Mouse (Mus musculus) G1E-ER4 (cell line): Measurements from ENCODE around the gene Cc2d1b. TPM values are rescaled to one million over a fixed set of nuclear protein-coding genes. Genes with fewer than 3 reads are reported as not detected.

Experiments
- GATA1 ChIP-seq: IDR thresholded peaks from one replicate; pipeline ENCODE4 v1.8.0; 2012; ENCODE audit warnings: low read length, inconsistent platforms
- polyA plus RNA-seq: library from polyadenylated mRNA; stranded (reverse); fragments of >175 nt; gene quantifications from 2 replicates; pipeline ENCODE4 v1.2.3, GENCODE M21; 2012

The Cc2d1b gene
- polyA plus RNA-seq, 1 experiment, result 94.6 TPM

DNA sequence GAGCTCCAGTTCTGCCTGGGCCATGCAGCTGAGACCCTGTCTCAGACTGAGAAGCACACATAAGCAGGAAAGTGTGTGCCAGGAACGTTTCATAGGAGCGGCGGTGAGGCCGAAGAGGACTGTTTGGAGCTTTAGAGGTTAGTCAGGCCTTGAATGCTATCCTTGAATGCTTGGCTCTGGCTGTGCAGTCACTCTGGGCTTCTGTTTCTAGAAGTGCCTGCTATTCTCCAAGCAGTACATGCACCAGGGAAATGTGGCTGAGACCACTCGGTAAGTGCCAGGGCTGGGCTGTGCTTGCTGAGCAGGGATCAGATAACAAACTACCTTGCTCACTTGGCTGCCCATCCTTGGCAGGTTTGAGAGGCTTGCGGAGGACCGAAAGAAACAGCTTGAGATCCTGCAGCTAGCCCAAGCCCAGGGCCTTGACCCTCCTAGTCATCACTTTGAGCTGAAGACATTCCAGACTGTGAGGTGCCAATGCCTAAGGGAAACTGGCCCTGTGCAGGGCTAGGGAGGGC lies 9.7 kb downstream of the Cc2d1b start:
- no peak for TF ChIP-seq GATA1

GRCm38 (mm10) chr4:108630096-108630495 lies 10.4 kb downstream of the Cc2d1b start:
- TF ChIP-seq GATA1, result no peak

DNA sequence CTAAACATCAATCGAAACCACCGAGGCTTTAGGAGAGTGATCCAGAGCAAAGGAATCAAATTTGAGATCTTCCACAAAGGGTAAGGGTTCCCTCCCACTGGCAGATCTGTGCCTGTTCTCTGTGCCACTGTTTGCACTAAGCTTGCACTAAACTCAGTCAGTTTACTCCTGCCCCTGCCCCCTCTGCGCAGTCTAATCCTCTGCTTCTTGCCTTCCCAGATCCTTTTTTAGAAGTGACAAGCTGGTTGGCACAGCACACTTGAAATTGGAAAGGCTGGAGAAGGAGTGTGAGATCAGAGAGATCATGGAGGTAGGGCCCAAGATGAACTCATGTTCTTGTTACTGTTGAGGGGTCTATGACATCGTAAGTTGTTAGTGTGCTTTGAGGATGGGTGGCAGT lies 11.9 kb downstream of the Cc2d1b start:
- no peak for TF ChIP-seq GATA1

DNA sequence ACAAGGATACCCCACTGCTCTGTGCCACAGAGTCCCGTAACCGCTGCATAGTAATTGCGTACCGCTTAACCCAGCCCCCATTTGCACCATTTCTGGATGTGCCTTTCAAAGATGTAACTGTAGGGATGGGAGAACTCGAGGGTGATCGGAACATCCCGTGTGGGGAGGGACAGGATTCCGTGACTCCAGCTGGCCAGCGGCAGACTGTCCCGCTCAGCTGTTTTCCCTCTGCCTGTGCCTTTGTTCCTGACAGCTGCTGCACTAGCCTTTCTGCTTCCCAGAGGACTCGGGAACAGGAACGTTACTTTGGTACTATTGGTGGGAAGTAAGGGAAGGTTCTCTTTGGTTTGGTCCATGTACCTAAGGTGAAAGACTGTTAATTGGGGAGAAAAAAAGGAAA lies 14.0 kb downstream of the Cc2d1b start:
- no peak for TF ChIP-seq GATA1

GRCm38 (mm10) chr4:108634696-108635095 lies 15.0 kb downstream of the Cc2d1b start:
- no peak for TF ChIP-seq GATA1

DNA sequence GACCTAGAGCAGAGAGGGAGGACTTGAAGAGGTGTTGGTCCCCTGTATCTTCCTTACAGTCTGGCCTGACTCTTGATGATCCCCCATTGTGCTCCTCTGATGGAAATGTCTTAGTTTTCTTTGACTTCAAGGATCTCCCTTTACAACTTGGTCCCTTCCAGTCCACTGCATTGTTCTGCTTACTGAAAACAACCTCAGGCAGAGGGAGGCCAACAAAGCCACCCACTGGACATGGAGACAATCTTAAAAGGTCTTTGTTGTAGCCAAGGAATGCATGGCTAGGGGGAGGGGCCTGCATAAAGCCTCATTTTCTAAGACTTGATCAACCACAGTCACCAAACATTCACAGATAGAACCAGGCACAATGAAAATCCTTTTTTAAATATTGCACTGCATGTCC lies 15.4 kb downstream of the Cc2d1b start:
- TF ChIP-seq GATA1, result no peak

- no peak for TF ChIP-seq GATA1
These were observed 18.0 kb downstream of the Cc2d1b start for GRCm38 (mm10) chr4:108637721-108638120.

GRCm38 (mm10) chr4:108638752-108639151 lies 19.0 kb downstream of the Cc2d1b start:
- TF ChIP-seq GATA1, result no peak

- TF ChIP-seq GATA1, result no peak
These were observed 44.7 kb downstream of the Cc2d1b start for GRCm38 (mm10) chr4:108664407-108664806.

Other genes starting within 250 kb of the Cc2d1b start
- gene Shisal2a, start 236.6 kb upstream of the Cc2d1b start, polyA plus RNA-seq, result not detected in 2 replicates
- not detected in 2 replicates for gene Gpx7, start 213.0 kb upstream of the Cc2d1b start, polyA plus RNA-seq
- gene Tut4, start 160.5 kb upstream of the Cc2d1b start, polyA plus RNA-seq, result 33.4 and 35.9 TPM in 2 replicates
- gene Prpf38a, start 40.6 kb upstream of the Cc2d1b start, polyA plus RNA-seq, result 2.9 and 5.9 TPM in 2 replicates
- gene Orc1, start 40.5 kb upstream of the Cc2d1b start, polyA plus RNA-seq, result 14.8 and 19.8 TPM in 2 replicates
- not detected in 2 replicates for gene 3110021N24Rik, start 99.7 kb downstream of the Cc2d1b start, polyA plus RNA-seq
- gene Zfyve9, start 160.9 kb downstream of the Cc2d1b start, polyA plus RNA-seq, result not detected in 2 replicates
- gene Btf3l4, start 213.7 kb downstream of the Cc2d1b start, polyA plus RNA-seq, result 7.9 and 11.1 TPM in 2 replicates
- 3.3 and 4.9 TPM in 2 replicates for gene Txndc12, start 214.7 kb downstream of the Cc2d1b start, polyA plus RNA-seq
- gene Kti12, start 227.8 kb downstream of the Cc2d1b start, polyA plus RNA-seq, result 95.2 and 134 TPM in 2 replicates
- gene A730015C16Rik, start 228.7 kb downstream of the Cc2d1b start, polyA plus RNA-seq, result 0.06 TPM in 1 of 2 replicates, not detected in the other